Mouse (Mus musculus) erythroblast, embryonic 14.5 days (primary cell): Measurements from ENCODE around the gene Zfp362.

Experiments used
- GATA1 ChIP-seq: IDR thresholded peaks from 2 replicates; pipeline ENCODE4 v1.6.1; 2012; ENCODE audit warnings: low read length, inconsistent platforms, mixed read lengths
- TAL1 ChIP-seq: IDR thresholded peaks from 3 replicates; pipeline ENCODE4 v1.6.1; 2012; ENCODE audit warnings: low read length, inconsistent platforms, mixed read lengths

DNA sequence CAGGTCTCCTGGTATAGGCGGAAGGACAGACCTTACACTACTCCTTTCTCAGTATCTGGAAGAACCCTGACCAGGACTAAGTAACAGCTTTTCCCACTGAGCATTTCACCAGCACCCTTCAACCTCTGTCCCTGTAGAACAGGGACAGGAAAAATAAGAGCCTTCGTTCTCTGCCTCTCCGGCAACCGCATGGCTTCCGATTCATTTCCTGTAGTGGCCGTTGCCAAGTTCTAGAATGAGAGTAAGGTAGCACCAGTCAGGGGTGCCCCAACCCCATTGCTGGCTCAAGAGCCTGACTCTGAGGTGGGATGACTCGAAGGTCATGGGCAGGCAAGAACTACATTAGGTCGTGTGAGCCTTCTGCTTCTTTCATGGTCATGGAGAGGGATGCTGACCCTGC, 60.7 kb downstream of the Zfp362 start:
- TF ChIP-seq GATA1, result no peak
- TF ChIP-seq TAL1, result no peak
